Mouse (Mus musculus) cerebellum, adult 2 months (tissue): ENCODE results near the gene Samd4. TPM values are rescaled to one million over a fixed set of nuclear protein-coding genes. Genes with fewer than 3 reads are reported as not detected.
"Not testable (repeated sequence)": the region's sequence is repeated elsewhere in the genome, so short reads cannot be mapped to it uniquely, and the experiment has no call there.

ENCODE experiments used
- DNase-seq, 2 experiments: peaks; one replicate each; pipeline ENCODE4 v3.0.0; 2021
- H3K27ac ChIP-seq: fragments of 200-500 bp; 2 replicates; pipeline ENCODE4 v1.5.1; 2012; ENCODE audit warnings: low read length, control low read depth, inconsistent platforms; ENCODE audit not compliant: insufficient read depth
- H3K27me3 ChIP-seq: fragments of 200-500 bp; 2 replicates; pipeline ENCODE4 v1.6.1; 2012; ENCODE audit warnings: inconsistent platforms, mild to moderate bottlenecking, low read length, moderate library complexity; ENCODE audit not compliant: control insufficient read depth, insufficient read depth
- H3K4me1 ChIP-seq: fragments of 200-500 bp; 2 replicates; pipeline ENCODE4 v1.6.1; 2011; ENCODE audit warnings: low read length; ENCODE audit not compliant: control insufficient read depth, insufficient read depth
- H3K4me3 ChIP-seq: fragments of 200-500 bp; replicated peaks from 2 replicates; pipeline ENCODE3; 2011; ENCODE audit warnings: mild to moderate bottlenecking, low read depth, low read length, control low read depth; ENCODE audit not compliant: insufficient read depth
- CTCF ChIP-seq: fragments of 200-500 bp; IDR thresholded peaks from 2 replicates; pipeline ENCODE4 v1.5.1; 2011; ENCODE audit warnings: low read depth, mild to moderate bottlenecking, control low read depth, low read length, moderate library complexity, borderline replicate concordance; ENCODE audit not compliant: insufficient read depth
- POLR2A ChIP-seq: fragments of 200-500 bp; IDR thresholded peaks from 2 replicates; pipeline ENCODE4 v1.6.1; 2011; ENCODE audit warnings: low read length, control low read depth, borderline replicate concordance; ENCODE audit not compliant: insufficient read depth
- WGBS: fragments of 180-500 bp; shearing (Covaris S2); methylation state at CpG from one replicate; pipeline ENCODE4 v1.1.7; 2018; 5-methylcytosine and 5-hydroxymethylcytosine counted together
- polyA plus RNA-seq: library from polyadenylated mRNA; depleted of rRNA; stranded (reverse); fragments of >200 nt; gene quantifications from 2 replicates; pipeline ENCODE4 v1.2.3, GENCODE M21; 2012

The Samd4 gene
- polyA plus RNA-seq, 1 experiment, result 23.8 TPM

- Histone ChIP-seq H3K4me1 (no peaks in the 10 kb centered on the region), H3K27me3 (no peaks in the 10 kb centered on the region), H3K27ac (no peak overlapping the region), H3K4me3 (no peak overlapping the region)
- TF ChIP-seq CTCF (no peak), POLR2A (no peak)
- 93% methylated on average over 3 of the region's 3 CpGs for WGBS
- DNase-seq, result no peak
Observed at GRCm38 (mm10) chr14:47095036-47095435, 212.4 kb downstream of the Samd4 start.

GRCm38 (mm10) chr14:47096357-47096756, 213.7 kb downstream of the Samd4 start:
- no peak overlapping the region for H3K27ac ChIP-seq
- H3K4me3 ChIP-seq, result no peak overlapping the region
- WGBS, result 53% methylated on average over 5 of the region's 5 CpGs
- H3K4me1 ChIP-seq, result no peaks in the 10 kb centered on the region
- H3K27me3 ChIP-seq, result no peaks in the 10 kb centered on the region
- no peak for DNase-seq
- TF ChIP-seq POLR2A (no peak), CTCF (no peak)

- H3K27me3 ChIP-seq, result no peaks in the 10 kb centered on the region
- no peaks in the 10 kb centered on the region for H3K4me1 ChIP-seq
- 40% methylated on average over 19 of the region's 19 CpGs for WGBS
- no peak overlapping the region for H3K27ac ChIP-seq
- no peak for TF ChIP-seq CTCF
- no peak for TF ChIP-seq POLR2A
- H3K4me3 ChIP-seq, result no peak overlapping the region
- DNase-seq, result no peak
Observed at GRCm38 (mm10) chr14:47104246-47105173, 221.9 kb downstream of the Samd4 start.

- 92% methylated on average over 3 of the region's 3 CpGs for WGBS
- Histone ChIP-seq H3K27ac (no peak overlapping the region), H3K27me3 (no peaks in the 10 kb centered on the region), H3K4me3 (no peak overlapping the region), H3K4me1 (no peaks in the 10 kb centered on the region)
- DNase-seq, result no peak
- TF ChIP-seq POLR2A (no peak), CTCF (no peak)
Observed at GRCm38 (mm10) chr14:47105174-47105557, 222.5 kb downstream of the Samd4 start.

DNA sequence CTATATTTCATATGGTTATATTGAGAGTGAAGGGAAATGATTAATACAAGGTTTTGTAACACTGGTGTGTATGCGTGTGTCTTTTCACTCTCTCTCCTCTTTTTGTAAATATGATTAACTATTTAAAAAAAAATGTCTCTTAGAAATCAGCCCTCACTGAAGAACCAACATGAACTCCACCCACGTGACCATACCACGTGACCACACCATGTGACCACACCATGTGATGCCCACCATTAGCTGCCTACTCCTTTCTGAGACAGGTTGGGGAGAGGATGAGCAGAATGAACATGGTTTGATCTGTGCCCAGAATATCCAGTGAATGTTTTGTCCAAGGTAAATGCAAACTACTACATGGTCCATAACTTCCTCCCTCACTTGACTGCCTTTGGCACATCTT, 223.1 kb downstream of the Samd4 start:
- no peak overlapping the region for H3K4me3 ChIP-seq
- H3K27ac ChIP-seq, result no peak overlapping the region
- TF ChIP-seq POLR2A (no peak), CTCF (no peak)
- peaks cover 4% of the 10 kb centered on the region for H3K4me1 ChIP-seq
- WGBS, result 95% methylated on average over 3 of the region's 3 CpGs
- H3K27me3 ChIP-seq, result no peaks in the 10 kb centered on the region
- DNase-seq, result no peak

- TF ChIP-seq CTCF (no peak), POLR2A (no peak)
- Histone ChIP-seq H3K4me1 (peaks cover 6% of the 10 kb centered on the region), H3K27ac (no peak overlapping the region), H3K27me3 (no peaks in the 10 kb centered on the region), H3K4me3 (no peak overlapping the region)
- 90% methylated on average over 3 of the region's 3 CpGs for WGBS
- DNase-seq, result no peak
Observed at GRCm38 (mm10) chr14:47107461-47107860, 224.8 kb downstream of the Samd4 start.

GRCm38 (mm10) chr14:47110391-47110790, 227.7 kb downstream of the Samd4 start:
- not testable (repeated sequence) for H3K4me3 ChIP-seq, H3K4me1 ChIP-seq, H3K27ac ChIP-seq, H3K27me3 ChIP-seq, DNase-seq
- 58% methylated on average over 7 of the region's 7 CpGs for WGBS

DNA sequence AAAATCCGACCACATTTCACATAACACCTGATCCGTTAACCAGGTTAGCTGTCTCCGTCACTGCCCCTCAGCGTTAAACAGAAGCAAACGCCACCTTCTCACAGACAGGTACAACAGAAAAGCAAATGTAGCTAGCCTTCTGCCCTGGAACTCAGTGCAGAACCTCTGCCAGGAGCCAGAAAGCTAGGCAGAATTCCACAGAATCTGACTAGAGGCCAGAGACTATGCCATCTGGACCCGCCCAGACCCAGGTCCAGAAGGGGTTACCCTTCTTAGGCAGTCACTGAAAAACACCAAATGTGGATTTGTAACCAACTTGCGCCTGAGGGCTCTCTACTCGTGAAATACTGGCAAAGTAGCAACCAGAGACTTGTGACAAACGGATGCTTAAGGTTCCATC, 228.7 kb downstream of the Samd4 start:
- no peak for TF ChIP-seq CTCF
- TF ChIP-seq POLR2A, result no peak
- no peaks in the 10 kb centered on the region for H3K27me3 ChIP-seq
- no peak overlapping the region for H3K27ac ChIP-seq
- peaks cover 6% of the 10 kb centered on the region for H3K4me1 ChIP-seq
- DNase-seq, result peak; percentile 55 to 68
- 9% methylated on average over 9 of the region's 9 CpGs for WGBS
- no peak overlapping the region for H3K4me3 ChIP-seq
